Mouse (Mus musculus): ENCODE data around the gene Ints3.
A peak's percentile ranks its signal among the peaks of the same experiment; 100 is the strongest.
"Not testable (repeated sequence)": the region's sequence is repeated elsewhere in the genome, so short reads cannot be mapped to it uniquely, and the experiment has no call there.

Gene Ints3

GRCm38 (mm10) chr3:90388726-90389510 lies 44.5 kb downstream of the Ints3 start:
- DNase-seq = peak; percentile 78

GRCm38 (mm10) chr3:90388192-90388591 lies 45.2 kb downstream of the Ints3 start:
- DNase-seq = no peak

GRCm38 (mm10) chr3:90387483-90387882 lies 45.9 kb downstream of the Ints3 start:
- peak; percentile 69 for DNase-seq

GRCm38 (mm10) chr3:90386817-90387216 lies 46.6 kb downstream of the Ints3 start:
- DNase-seq = no peak

DNA sequence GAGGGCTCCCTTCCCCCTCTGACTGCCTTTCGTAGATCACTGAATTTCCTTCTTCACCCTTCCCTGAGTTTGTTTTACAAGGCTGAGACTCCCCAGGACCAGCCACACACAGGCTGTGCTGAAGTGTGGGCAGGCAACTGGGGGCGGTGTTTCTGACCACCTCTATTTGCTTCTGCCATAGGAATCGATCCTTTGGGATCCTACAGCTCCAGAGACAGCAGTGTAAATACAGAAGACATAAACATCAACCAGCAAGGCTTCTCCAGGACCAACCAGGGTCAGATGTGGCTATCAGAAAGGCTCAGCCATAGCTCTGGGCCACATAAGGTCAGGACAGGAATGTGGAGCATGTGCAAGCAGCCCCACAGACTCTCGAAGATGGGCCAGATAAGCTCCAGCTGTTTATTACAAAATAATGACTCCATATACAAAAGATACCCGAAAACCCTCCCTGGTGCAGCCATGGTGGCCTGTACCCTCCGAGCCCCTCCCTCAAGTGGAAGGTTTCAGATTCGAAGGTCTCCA lies 48.5 kb downstream of the Ints3 start:
- DNase-seq = peak; percentile 66

GRCm38 (mm10) chr3:90383690-90384089 lies 49.7 kb downstream of the Ints3 start:
- no peak for DNase-seq

- DNase-seq = no peak
These were observed 51.7 kb downstream of the Ints3 start for GRCm38 (mm10) chr3:90381727-90382126.

DNA sequence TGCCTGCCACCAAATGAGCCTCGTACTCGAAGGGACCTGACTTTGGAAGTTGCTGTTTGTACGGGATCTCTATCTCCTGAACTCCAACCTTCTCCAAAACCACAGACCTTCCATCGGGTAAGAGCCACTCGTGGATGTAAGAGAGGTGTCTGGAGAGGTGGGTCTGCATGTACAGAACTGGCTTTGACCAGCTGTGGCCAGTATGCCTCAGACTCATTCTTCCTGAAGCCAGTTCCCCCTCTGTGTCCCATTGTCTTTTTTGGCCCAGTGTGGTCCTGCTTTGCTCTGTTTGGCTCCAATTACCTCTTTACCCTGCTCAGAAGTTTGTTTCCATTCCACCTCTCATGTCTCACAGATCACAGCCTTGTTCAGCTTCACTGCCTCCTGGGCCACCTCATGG lies 54.9 kb downstream of the Ints3 start:
- DNase-seq = no peak

DNA sequence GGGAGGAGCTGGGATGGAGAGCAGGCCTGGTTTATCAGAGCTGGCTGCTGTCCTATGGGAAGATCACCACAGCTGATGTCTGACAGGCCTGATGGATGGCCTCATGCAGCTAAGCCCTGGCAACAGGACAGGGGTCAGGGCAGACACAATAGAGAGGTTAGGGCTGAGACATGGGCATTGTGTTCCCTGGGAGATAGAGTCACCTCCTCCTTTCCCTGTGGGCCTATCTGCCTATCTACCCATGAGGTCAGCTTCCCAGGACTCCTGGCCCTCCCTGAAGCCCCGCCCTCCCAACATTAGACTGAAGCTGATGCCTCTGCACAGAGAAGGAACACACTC lies 57.2 kb downstream of the Ints3 start:
- DNase-seq = no peak

GRCm38 (mm10) chr3:90375562-90376246 lies 57.7 kb downstream of the Ints3 start:
- no peak for DNase-seq

DNA sequence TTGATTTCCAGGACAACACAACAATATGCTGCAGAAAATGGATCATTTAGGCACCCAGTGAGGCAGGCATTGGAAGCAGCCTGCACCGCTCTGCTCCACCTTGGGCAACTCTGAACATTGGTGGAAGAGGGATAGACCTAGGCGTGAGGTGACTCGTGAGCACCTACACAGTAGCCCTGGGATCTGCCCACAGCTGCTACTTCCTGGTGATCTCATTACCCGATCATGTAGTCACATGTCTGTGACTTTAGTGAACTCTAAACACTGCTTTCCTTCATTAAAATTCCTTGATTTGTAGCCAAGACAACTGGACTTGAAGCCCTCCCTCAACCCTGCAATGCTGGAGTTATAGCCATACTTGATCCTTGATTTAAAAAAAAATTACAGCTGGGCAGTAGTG lies 59.1 kb downstream of the Ints3 start:
- no peak for DNase-seq

DNA sequence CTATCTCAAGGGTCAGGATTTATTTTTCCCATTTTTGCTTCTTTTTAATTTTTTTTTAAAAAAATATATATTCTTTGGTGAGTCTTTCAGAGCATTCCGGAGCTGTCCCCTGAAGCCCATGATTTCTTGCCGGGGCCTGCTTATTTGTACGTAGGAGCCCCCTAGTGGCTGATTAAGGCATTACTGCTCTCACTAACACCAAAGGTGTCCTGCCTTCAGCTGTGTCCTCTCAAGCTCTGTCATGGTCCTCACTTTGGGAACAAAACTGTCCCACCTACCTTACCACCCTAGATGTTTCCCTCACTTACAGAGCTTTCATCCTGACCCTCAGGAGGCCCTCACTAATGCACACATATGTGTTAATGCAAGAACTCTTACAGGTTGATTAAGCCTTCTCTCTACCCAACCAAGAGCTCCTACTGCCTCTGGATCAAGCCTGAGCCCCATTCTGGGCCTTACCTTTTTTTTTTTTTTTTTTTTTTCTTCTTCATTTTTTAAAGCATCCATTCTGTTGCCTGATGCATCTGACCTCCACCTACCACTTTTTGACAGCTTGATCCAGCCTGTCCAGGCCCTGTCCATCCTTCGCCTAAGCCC lies 59.9 kb downstream of the Ints3 start:
- DNase-seq = peak; percentile 92

DNA sequence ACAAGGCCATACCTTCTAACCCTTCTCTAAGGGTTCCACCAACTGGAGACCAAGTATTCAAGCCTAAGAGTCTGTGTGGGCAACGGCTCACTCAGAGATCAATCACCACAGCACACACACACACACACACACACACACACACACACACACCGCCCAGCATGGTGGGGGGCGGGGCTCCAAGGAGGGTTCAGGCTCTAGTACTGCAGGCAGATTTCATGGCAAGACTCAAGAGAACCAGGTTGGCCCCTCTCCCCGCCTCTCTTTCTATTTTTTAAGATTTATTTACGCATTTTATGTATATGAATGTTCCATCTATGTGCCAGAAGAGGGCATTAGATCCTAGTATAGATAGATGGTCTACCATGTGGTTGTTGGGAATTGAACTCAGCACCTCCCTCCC lies 60.6 kb downstream of the Ints3 start:
- DNase-seq = no peak

DNA sequence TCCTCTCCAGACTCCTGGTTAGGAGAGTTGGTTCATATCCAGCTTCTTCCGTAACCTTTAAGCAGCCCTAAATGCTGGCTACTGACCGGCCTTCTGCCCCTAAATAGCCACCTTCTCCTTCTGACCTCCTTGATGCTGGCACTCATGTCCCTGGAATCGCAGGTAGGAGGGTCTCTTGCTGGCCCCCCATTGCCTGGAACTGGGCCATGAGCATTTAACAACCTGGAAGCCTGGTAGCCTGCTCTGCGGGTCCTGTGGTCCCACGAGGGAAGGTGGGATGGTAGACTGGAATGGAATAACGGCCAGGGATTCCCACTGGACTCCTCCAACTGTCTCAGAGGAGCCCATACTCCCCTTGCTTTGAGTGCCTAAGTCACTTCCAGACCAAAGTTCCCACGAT lies 61.6 kb downstream of the Ints3 start:
- DNase-seq = no peak

DNA sequence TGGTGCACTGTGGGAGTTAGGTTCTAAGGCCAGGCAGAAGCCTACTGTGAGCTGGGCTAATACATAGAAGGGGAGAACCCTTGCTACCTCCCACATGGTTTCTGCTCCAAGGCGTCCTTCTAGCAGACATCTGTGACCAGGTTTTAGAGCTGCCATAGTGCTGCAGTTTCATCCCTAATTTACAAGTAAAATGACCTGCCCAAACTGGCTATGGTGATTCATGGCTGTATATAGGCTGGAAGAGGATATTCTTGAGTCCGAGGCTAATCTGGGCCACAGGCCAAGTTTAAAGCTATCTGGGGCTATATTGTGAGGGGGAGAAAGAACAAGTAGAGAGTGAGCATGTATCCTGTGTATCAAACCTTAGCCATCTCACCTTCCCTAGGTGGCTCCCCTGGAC lies 64.4 kb downstream of the Ints3 start:
- no peak for DNase-seq

- DNase-seq = no peak
These were observed 66.3 kb downstream of the Ints3 start for GRCm38 (mm10) chr3:90367001-90367632.

GRCm38 (mm10) chr3:90362346-90362745 lies 71.1 kb downstream of the Ints3 start:
- no peak for DNase-seq

DNA sequence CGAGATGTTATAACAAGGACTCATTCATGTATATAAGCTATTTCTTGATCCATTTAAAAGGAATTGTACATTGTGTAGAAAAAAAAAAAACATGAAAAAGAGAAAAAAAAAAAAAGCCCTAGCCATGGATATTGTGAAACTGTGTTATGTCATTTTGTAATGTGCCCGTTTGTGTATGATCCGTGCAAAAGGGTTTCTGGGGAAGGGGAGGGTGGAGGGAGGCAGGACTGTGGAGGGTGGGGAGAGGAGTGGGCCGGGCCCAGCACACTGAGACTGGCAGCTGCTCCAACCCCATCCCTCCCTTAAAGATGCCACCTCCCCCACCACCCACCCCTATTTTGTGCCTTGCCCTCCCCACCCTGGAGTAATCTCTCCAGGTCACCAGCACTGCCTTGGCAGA lies 71.9 kb downstream of the Ints3 start:
- no peak for DNase-seq

DNA sequence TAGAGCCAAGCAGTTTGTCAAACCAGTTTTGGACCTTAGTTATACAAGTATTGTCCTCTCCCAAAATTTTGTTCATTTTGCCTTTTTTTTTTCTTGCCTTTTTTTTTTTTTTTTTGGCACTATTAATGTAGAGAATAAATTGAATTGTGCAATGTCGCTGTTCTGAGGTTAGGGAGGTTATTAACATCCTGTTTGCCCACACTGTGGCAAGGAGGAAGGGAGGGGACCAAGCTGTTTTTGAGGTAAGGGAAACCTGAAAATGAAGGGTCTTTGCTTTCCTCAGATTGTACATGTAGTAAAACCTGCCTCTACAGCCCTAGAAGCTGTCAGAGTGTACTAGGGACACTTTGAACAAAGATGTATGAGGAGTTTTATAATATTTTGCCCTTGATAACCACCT lies 74.2 kb downstream of the Ints3 start:
- DNase-seq = no peak

DNA sequence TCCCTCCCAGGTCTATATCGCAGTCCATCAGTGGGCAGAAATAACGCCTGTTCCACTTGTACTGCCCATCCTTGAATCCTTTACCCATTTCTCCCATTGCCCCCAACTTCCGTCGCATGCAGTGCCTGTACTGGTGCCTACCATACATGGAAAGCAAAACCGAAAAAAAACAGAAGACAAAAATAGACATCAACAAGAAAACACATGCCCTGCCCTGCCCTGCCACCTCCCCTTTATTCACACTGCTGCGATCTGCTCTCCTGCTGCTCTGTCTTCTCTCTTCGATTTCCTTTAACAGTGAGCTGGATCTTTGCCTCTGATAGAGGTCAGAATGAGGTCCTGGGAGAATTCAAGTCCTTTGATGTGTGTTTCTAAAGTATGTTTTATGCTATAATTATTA lies 75.5 kb downstream of the Ints3 start:
- DNase-seq = no peak

GRCm38 (mm10) chr3:90347847-90348246 lies 85.6 kb downstream of the Ints3 start:
- DNase-seq = no peak

DNA sequence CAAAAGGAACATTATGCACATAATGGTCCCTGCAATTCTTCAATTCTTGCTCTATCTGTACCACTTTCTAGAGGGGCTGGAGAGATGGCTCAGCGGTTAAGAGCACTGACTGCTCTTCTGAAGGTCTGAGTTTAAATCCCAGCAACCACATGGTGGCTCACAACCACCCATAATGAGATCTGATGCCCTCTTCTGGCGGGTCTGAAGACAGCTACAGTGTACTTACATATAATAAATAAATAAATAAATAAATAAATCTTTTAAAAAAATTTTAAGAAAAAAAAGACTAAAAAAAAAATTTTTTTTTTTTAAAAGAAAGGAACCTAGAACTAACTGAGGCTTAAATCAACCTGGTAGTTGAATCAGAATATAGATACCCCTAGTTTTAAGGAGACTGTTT lies 90.6 kb downstream of the Ints3 start:
- not testable (repeated sequence) for DNase-seq
